ENCODE assay signal across 9 mouse cellular contexts in the genomic region with DNA sequence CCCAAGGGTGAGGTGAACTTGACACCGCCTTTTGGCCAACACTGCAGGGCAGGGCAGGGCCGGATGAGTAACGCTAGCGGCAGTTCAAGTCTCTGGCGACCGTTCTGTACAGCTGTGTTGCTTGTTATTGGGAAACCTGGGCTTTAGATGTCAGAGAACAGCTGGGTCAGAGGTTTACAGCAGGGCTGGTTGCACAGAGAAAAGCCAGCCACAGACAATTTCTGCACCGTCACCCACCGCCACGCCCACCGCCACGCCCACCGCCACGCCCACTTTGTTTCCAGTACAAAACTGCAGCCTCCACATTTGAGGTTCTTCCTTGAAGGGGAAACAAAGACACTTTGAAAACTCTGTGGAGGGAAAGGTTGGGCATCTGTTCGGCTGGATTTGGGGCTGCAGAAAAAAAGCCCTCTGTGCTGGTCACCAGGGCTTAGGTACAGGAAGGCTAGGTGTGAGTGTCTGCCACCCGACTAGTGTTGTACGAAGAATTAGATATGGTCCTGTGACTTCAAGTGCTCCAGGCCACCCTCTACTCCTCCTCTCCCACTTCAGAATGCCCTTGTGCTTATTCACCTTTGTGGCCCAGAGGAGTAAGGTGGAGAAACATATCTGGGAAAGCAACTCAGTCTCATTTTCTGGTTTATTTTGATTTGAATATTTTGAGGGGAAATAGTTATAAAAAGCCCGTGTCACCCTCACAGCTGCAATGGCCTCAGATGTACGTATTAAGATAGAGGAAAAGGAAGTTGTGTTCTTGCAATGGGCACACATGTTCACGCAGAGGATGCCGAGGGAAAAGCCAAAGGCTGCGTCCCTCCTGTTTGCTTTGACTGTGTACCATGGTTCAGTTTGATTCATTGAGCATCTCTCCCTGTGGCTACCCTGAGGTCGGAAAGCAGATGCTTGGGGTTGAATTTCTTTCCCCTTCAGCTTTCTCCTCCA.
DNase-seq lines count a peak whose midpoint lies in the region; ATAC-seq lines count a peak whose summit lies in the region.
"Had no signal": no experiment of that assay in that cellular context is flagged by ENCODE, and none has a peak within 500 bp of the region (broad histone marks: within the 10 kb centered on the region; RNA-seq: fewer than 3 reads in every experiment).

No protein-coding gene starts in this region.

- no peaks in the 10 kb centered on the region for H3K9me3 ChIP-seq in lung, embryonic 15.5 days

- H3K4me2 ChIP-seq in lung, embryonic 15.5 days = peak overlapping the region; percentile 53

- WGBS in lung, embryonic 15.5 days = 30% methylated on average over 22 of the region's 22 CpGs

- H3K27me3 ChIP-seq in lung, embryonic 15.5 days = no peaks in the 10 kb centered on the region

- ATAC-seq in lung, embryonic 15.5 days (ENCODE audit: borderline replicate concordance, extremely low read depth, low FRiP score, low TSS enrichment) = peak; percentile 85; the same call in 1 of the 2 replicates

- peaks cover 16% of the 10 kb centered on the region for H3K4me1 ChIP-seq in lung, embryonic 15.5 days

- no peak overlapping the region for H3K9ac ChIP-seq in lung, embryonic 15.5 days

- H3K36me3 ChIP-seq in lung, embryonic 15.5 days = no peaks in the 10 kb centered on the region

- DNase-seq in MEL-GATA-1-ER (ENCODE audit: extremely low read depth, low read depth) = peak; percentile 36
- peak; percentile 9 for DNase-seq in c-Kit-positive CD71-positive TER-119-negative erythroid progenitor cells, embryonic 14.5 days (ENCODE audit: low read depth)
- DNase-seq in heart, adult 11 months = peak; percentile 99
- peak; percentile 26 for DNase-seq in kidney, adult 11 months
- peak; percentile 49 for DNase-seq in ovary, adult 18-20 months (ENCODE audit: low spot score)
- DNase-seq in yolk sac, embryonic 10.5 days (ENCODE audit: low spot score) = peak; percentile 70
- no peak for DNase-seq in frontal cortex, postnatal 36 days (ENCODE audit: low spot score in 2 of 2)

- H3K27ac ChIP-seq in lung, embryonic 15.5 days = no peak overlapping the region
- H3K27ac ChIP-seq: macrophage had no signal

- H3K4me3 ChIP-seq in lung, embryonic 15.5 days = peak overlapping the region; percentile 19

Comparison
In these comparisons a context has a peak if more than half of its experiments do, and no peak if none do; other contexts are left out.
1. DNase-seq: peak in MEL-GATA-1-ER (single experiment), c-Kit-positive CD71-positive TER-119-negative erythroid progenitor cells, embryonic 14.5 days (single experiment), heart, adult 11 months (single experiment), kidney, adult 11 months (single experiment), ovary, adult 18-20 months (single experiment) and yolk sac, embryonic 10.5 days (single experiment); none in frontal cortex, postnatal 36 days (0 of 2).